Mouse (Mus musculus) monocyte, adult 5-6 weeks (primary cell): ENCODE measurements at regions not wholly inside any gene's neighbourhood (a gene's known extent, or its start where the extent isn't known, plus 50 kb on each side); places are given as distances from the start of the nearest gene placed in this dataset.

Source experiments
- ATAC-seq: fragments of 153-309, 156-312 bp; replicated peaks from 2 replicates; pipeline ENCODE4 v1.8.0; 2017; ENCODE audit warnings: mild to moderate bottlenecking; ENCODE audit not compliant: low TSS enrichment, insufficient number of reproducible peaks, severe bottlenecking, poor library complexity, low FRiP score

DNA sequence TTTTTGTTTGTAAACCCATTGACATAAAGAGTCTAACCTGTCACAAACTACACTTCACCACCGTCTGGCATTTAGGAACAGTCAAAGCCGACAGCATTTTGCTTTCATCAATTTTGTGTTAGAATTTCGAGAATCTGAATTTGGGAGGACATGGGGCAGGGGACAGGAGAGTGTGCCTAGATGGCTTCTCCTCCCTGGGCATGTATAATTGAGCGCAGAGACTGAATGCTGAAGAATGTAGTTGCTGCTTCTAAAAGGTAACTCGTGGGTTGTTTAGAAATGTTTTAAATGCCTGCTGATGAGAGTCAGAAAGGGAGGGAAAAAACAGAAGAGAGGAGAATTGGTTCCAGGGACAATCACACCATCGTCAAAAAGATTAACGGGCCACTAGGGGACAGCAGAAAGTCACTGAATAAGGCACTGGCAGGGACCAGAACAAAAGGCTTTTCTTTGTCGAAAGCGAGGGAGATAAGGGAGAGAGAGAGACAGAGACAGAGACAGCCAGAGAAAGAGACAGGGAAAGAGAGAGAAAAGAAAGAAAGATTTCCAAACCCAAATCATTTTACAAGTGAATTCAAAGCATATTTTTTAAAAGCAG lies 66.6 kb upstream of the BC052040 start:
- ATAC-seq: no peak

DNA sequence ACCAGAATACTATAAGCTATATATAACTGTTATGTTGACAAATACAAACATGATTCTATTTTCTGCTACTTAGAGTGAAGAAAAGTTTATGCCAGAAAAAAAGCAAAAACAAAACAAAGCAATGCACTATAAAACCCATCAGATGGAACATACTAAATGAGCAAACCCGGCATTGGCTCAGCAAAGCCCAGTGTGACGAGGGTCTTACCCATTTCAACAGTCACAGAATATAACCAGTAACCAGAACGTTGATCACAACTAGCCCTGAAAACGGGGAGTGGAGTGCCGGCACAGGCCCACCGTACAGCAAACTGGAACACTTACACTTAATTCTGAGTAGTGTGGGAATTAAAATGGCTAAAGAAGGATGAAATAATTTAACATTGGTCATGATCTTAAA lies 66.0 kb upstream of the BC052040 start:
- no peak for ATAC-seq

DNA sequence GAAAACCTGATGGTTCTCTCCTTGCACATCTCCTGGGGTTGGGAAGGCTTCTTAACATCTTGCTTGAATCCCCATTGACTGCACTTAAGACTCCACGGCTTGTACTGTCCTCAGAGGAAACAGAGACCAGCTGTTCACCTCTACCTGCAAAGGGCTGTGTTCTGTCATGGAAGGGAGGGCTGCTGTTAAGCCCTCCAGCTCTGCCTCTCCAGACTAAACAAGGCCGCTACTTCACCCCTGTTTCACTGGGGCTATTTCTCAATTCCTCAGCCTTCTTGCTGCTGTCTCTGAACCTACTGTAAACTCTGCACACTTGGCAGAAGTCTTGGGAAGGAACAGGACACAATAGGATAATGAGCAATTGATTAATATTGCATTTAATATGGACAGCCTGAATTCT lies 64.7 kb upstream of the BC052040 start:
- no peak for ATAC-seq

DNA sequence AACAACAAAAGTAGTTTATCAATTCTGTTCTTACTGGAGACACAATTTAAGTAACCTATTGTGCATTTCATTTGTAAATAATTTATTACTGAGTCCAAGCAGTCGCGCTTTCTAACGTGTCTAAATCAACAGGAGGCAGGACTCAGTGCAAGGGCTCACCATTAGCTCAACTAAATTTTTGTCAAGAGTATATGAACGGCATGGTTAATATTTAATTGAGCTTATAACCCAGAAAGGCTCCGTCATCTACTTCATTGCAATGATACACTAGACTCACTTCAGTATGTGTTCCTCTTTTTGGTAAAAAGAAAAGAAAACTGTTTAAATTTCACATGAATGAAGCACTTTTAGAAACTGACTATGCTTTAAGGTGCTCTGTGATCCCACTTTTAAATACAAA lies 61.5 kb upstream of the BC052040 start:
- no peak for ATAC-seq

DNA sequence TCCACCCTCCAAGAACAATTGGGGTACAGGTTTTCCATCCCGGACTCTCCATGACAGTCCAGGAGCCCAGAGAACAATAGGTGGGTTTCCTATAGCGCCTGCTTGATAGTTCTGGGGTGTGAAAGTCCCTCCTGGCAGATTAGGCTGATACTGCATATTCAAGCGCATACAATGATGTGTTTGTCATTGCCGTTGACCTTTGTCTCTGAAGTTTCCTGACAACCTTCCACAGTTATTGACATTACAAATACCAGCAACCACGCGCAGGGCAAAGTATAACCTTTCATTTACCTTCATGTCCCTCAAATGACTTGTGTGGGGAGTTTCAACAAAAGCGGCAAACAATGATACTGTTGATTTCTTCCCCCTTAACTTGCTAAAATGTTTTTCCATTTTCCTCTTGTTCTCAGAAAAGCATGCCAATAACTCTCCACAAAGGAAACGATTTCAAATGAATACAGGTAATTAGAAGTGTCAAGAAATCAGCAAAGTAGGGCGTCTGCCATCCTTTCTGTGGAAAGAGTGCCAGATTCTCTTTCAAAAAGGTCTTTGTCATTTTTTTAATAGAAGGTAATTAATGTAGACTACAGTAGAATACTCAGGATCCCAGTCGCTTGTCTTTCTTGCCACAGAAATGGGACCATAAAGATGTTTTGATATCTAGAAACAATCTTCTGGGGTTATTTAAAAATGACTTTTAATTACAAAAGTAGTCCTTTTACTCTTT lies 60.9 kb upstream of the BC052040 start:
- ATAC-seq: no peak

DNA sequence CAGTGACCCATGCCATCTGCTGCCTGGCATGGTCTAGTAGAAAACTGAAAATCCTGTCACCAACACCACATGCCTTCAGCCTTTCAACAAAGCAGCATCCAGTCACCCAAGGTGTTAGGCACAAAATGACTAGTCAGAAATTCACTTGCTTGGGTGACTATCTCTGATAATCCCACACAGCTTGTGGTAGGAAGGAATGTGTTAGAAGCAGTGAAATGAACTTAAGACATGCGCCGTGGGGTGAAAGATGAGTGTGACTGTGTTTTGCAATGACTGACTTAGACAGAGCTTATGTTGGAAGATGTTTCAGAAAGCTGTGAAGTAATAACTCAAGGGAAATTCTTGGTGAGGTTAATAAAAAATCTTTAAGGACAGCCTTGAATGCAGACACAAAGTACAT lies 51.6 kb upstream of the BC052040 start:
- no peak for ATAC-seq
